Comparison of ENCODE assay signal across 8 mouse cellular contexts in the genomic region with DNA sequence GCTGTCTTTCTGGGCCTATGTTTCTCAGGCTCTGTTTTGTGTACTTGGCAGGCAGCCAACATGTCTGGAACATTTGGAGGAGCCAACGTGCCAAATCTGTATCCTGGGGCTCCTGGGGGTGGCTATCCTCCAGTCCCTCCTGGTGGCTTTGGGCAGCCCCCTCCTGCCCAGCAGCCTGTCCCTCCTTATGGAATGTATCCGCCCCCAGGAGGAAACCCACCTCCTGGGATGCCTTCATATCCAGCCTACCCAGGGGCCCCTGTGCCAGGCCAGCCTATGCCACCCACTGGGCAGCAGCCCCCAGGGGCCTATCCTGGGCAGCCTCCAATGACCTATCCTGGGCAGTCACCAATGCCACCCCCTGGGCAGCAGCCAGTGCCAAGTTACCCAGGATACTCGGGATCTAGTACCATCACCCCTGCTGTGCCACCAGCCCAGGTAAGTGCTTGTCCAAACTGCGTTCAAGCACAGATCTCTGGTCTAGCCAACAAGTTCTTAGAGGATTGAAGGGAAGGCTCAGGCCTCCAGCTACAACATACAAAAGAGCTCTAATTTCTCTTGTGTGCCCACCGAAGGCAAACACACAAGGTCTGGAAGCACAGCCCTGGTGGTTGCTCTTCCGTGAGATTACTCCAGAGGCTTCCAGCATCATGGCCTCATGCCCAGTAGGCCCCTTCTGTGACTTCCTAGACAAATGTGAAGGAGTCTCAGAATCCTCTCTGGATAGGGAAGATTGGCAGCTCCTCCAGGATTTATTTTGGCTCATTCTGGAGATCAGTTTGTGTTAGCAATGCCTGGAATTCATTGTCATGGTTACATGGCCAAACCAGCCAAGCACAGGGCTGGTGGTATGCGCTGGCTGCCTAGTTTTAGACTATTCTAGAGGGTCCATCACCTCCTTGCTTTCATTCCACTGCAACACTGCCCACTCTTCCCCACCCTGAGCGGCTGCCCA. TPM values are rescaled to one million over a fixed set of nuclear protein-coding genes. Genes with fewer than 3 reads are reported as not detected.
DNase-seq lines count a peak whose midpoint lies in the region; ATAC-seq and TF ChIP-seq lines count a peak whose summit lies in the region.
"Had no signal": no experiment of that assay in that cellular context is flagged by ENCODE, and none has a peak within 500 bp of the region (broad histone marks: within the 10 kb centered on the region; RNA-seq: fewer than 3 reads in every experiment).

No protein-coding gene starts in this region.

- H3K36me3 ChIP-seq in heart, embryonic 13.5 days: peaks cover 9% of the 10 kb centered on the region
- no peaks in the 10 kb centered on the region for H3K36me3 ChIP-seq in limb, embryonic 10.5 days
- H3K36me3 ChIP-seq in intestine, postnatal 0 days (ENCODE audit: control insufficient read depth, insufficient read depth): peaks cover 44% of the 10 kb centered on the region

- H3K27ac ChIP-seq in heart, embryonic 13.5 days (replicated peaks): peak overlapping the region; percentile 55
- H3K27ac ChIP-seq in limb, embryonic 10.5 days: 0 out of 2 replicates have a peak overlapping the region, but pooled peaks have one; percentile 21
- H3K27ac ChIP-seq in intestine, postnatal 0 days (ENCODE audit: low read depth, low read length): no peak overlapping the region

- no peaks in the 10 kb centered on the region for H3K27me3 ChIP-seq in heart, embryonic 13.5 days (replicated peaks)
- no peaks in the 10 kb centered on the region for H3K27me3 ChIP-seq in limb, embryonic 10.5 days (ENCODE audit: low read depth, poor library complexity, severe bottlenecking)
- H3K27me3 ChIP-seq in intestine, postnatal 0 days (replicated peaks; ENCODE audit: control insufficient read depth, insufficient read depth, low read length): no peaks in the 10 kb centered on the region

- no peak overlapping the region for H3K4me2 ChIP-seq in heart, embryonic 13.5 days
- H3K4me2 ChIP-seq in intestine, postnatal 0 days (replicated peaks; ENCODE audit: low read depth): no peak overlapping the region

- no peak for ATAC-seq in heart, embryonic 13.5 days (ENCODE audit: extremely low read depth, insufficient number of reproducible peaks, low FRiP score, low TSS enrichment)
- ATAC-seq in intestine, postnatal 0 days: no peak

- TF ChIP-seq CTCF in lung, adult 2 months (IDR thresholded peaks at IDR 0.05; ENCODE audit: insufficient read depth, low read length): no peak
- no peak for TF ChIP-seq CTCF in intestine, postnatal 0 days (IDR thresholded peaks at IDR 0.05; ENCODE audit: low read depth)

- H3K4me1 ChIP-seq in lung, adult 2 months (ENCODE audit: control insufficient read depth, insufficient read depth, low read length): peaks cover 21% of the 10 kb centered on the region
- peaks cover 40% of the 10 kb centered on the region for H3K4me1 ChIP-seq in heart, embryonic 13.5 days
- peaks cover 22% of the 10 kb centered on the region for H3K4me1 ChIP-seq in limb, embryonic 10.5 days
- H3K4me1 ChIP-seq in intestine, postnatal 0 days (replicated peaks; ENCODE audit: control insufficient read depth, insufficient read depth, low read length): 0 out of 2 replicates have a peak, but pooled peaks cover 13% of the 10 kb centered on the region

- no peak for TF ChIP-seq POLR2A in lung, adult 2 months (IDR thresholded peaks at IDR 0.05; ENCODE audit: borderline replicate concordance, extremely low read depth, low read depth, low read length)

- no peak overlapping the region for H3K4me3 ChIP-seq in lung, adult 2 months (replicated peaks; ENCODE audit: extremely low read depth, low read depth, low read length)
- no peak overlapping the region for H3K4me3 ChIP-seq in heart, embryonic 13.5 days
- no peak overlapping the region for H3K4me3 ChIP-seq in limb, embryonic 10.5 days
- H3K4me3 ChIP-seq in intestine, postnatal 0 days (ENCODE audit: low read depth, low read length): no peak overlapping the region
- H3K4me3 ChIP-seq: myocyte had no signal

- WGBS in lung, adult 2 months: 51% methylated on average over 8 of the region's 8 CpGs
- 59% methylated on average over 8 of the region's 8 CpGs for WGBS in heart, embryonic 13.5 days
- WGBS in limb, embryonic 10.5 days: 89% methylated on average over 8 of the region's 8 CpGs
- 75% methylated on average over 8 of the region's 8 CpGs for WGBS in intestine, postnatal 0 days

- H3K9me3 ChIP-seq in heart, embryonic 13.5 days: no peaks in the 10 kb centered on the region
- H3K9me3 ChIP-seq in limb, embryonic 10.5 days (replicated peaks): no peaks in the 10 kb centered on the region
- no peaks in the 10 kb centered on the region for H3K9me3 ChIP-seq in intestine, postnatal 0 days (ENCODE audit: control insufficient read depth)

- DNase-seq in lung, adult 18-20 months: peak; percentile 45 to 64
- no peak for DNase-seq in lung, adult 2 months
- peak; percentile 71 for DNase-seq in cerebellum, adult 9-10 months
- no peak for DNase-seq in limb, embryonic 10.5 days (ENCODE audit: low spot score)
- DNase-seq in spleen, adult 18-20 months: no peak

- no peak overlapping the region for H3K9ac ChIP-seq in heart, embryonic 13.5 days
- no peak overlapping the region for H3K9ac ChIP-seq in intestine, postnatal 0 days (ENCODE audit: low read depth, low read length)

RNA-seq across cellular contexts. Expression of gene Plac9a, which starts 30.2 kb away (rescaled TPM):
- polyA plus RNA-seq in lung, adult 2 months (2012; rRNA removed): 7.8 and 11.0 TPM in 2 replicates
- not detected in 2 replicates for polyA plus RNA-seq in heart, embryonic 13.5 days (2015; fragmentation: Nextera tagmentation; extraction: Ambion mirVana)
- polyA plus RNA-seq in limb, embryonic 10.5 days (2016; fragmentation: Nextera tagmentation; extraction: Ambion mirVana): not detected in 2 replicates
- 0.46 and 1.3 TPM in 2 replicates for polyA plus RNA-seq in intestine, postnatal 0 days (2015; fragmentation: Nextera tagmentation; extraction: Ambion mirVana)

RNA-seq across cellular contexts. Expression of gene Anxa11, which starts 30.8 kb away (rescaled TPM):
- 144 and 155 TPM in 2 replicates for polyA plus RNA-seq in lung, adult 2 months (2012; rRNA removed)
- 21.6 and 23.6 TPM in 2 replicates for polyA plus RNA-seq in heart, embryonic 13.5 days (2015; fragmentation: Nextera tagmentation; extraction: Ambion mirVana)
- polyA plus RNA-seq in limb, embryonic 10.5 days (2016; fragmentation: Nextera tagmentation; extraction: Ambion mirVana): 3.7 and 6.4 TPM in 2 replicates
- polyA plus RNA-seq in intestine, postnatal 0 days (2015; fragmentation: Nextera tagmentation; extraction: Ambion mirVana): 82.3 and 86.7 TPM in 2 replicates

RNA-seq across cellular contexts. Expression of gene Tmem254a, which starts 54.7 kb away (rescaled TPM):
- polyA plus RNA-seq in lung, adult 2 months (2012; rRNA removed): 3.0 and 5.7 TPM in 2 replicates
- 1.7 and 2.7 TPM in 2 replicates for polyA plus RNA-seq in heart, embryonic 13.5 days (2015; fragmentation: Nextera tagmentation; extraction: Ambion mirVana)
- 1.9 and 3.4 TPM in 2 replicates for polyA plus RNA-seq in limb, embryonic 10.5 days (2016; fragmentation: Nextera tagmentation; extraction: Ambion mirVana)
- polyA plus RNA-seq in intestine, postnatal 0 days (2015; fragmentation: Nextera tagmentation; extraction: Ambion mirVana): 4.7 and 5.0 TPM in 2 replicates

Comparison
In these comparisons a context has a peak if more than half of its experiments do, and no peak if none do; other contexts are left out.
1. DNase-seq: peak in lung, adult 18-20 months (2 of 2) and cerebellum, adult 9-10 months (single experiment); none in lung, adult 2 months (single experiment), limb, embryonic 10.5 days (single experiment) and spleen, adult 18-20 months (0 of 2).